19 mouse cellular contexts compared by ENCODE assay signal in the genomic region with DNA sequence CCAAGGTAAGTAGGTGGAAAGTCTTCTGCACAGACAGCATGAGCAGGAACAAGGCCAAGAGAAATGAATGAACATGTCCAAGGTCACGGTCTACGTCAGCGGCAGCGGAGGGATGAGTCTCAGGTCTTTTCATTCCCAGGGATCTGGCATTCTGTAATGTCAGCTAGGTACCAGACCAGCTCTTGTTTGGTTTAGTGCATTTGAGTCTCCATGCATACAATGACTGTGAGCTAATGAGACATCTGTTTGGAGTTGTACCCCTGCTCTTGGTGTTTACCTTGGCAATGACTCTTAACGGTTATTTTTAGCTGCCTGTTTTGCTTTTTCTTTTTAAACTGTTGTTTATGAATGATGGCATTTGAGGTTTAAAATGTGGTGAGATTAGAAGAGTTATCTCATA. TPM values are rescaled to one million over a fixed set of nuclear protein-coding genes. Genes with fewer than 3 reads are reported as not detected.
DNase-seq lines count a peak whose midpoint lies in the region; ATAC-seq and TF ChIP-seq lines count a peak whose summit lies in the region.
"Had no signal": no experiment of that assay in that cellular context is flagged by ENCODE, and none has a peak within 500 bp of the region (broad histone marks: within the 10 kb centered on the region; RNA-seq: fewer than 3 reads in every experiment).

No protein-coding gene starts in this region.

- no peaks in the 10 kb centered on the region for H3K27me3 ChIP-seq in liver, adult 2 months (ENCODE audit: control insufficient read depth, insufficient read depth, low read length)
- no peaks in the 10 kb centered on the region for H3K27me3 ChIP-seq in liver, embryonic 12.5 days (replicated peaks)
- H3K27me3 ChIP-seq in limb, embryonic 10.5 days (ENCODE audit: low read depth, poor library complexity, severe bottlenecking) = no peaks in the 10 kb centered on the region
- no peaks in the 10 kb centered on the region for H3K27me3 ChIP-seq in hindbrain, embryonic 11.5 days (ENCODE audit: control insufficient read depth, insufficient read depth, low read length)
- H3K27me3 ChIP-seq: forebrain, embryonic 15.5 days; hindbrain, embryonic 13.5 days; midbrain, embryonic 12.5 days; neural tube, embryonic 13.5 days had no signal

- H3K4me3 ChIP-seq in liver, adult 2 months (ENCODE audit: insufficient read depth, low read depth, low read length) = no peak overlapping the region
- H3K4me3 ChIP-seq in liver, embryonic 12.5 days = no peak overlapping the region
- no peak overlapping the region for H3K4me3 ChIP-seq in limb, embryonic 10.5 days
- no peak overlapping the region for H3K4me3 ChIP-seq in hindbrain, embryonic 11.5 days (ENCODE audit: low read depth, low read length)
- H3K4me3 ChIP-seq: erythroblast, embryonic 14.5 days; forebrain, embryonic 15.5 days; heart, adult 2 months; hindbrain, embryonic 13.5 days; midbrain, embryonic 12.5 days; neural tube, embryonic 13.5 days had no signal

- TF ChIP-seq CTCF in liver, adult 2 months (IDR thresholded peaks at IDR 0.05; ENCODE audit: low read depth, low read length) = no peak

- no peak overlapping the region for H3K27ac ChIP-seq in liver, adult 2 months (replicated peaks; ENCODE audit: insufficient read depth, low read depth, low read length)
- no peak overlapping the region for H3K27ac ChIP-seq in liver, embryonic 12.5 days
- peak overlapping the region; percentile 58; the same call in 1 of the 2 replicates for H3K27ac ChIP-seq in limb, embryonic 10.5 days
- H3K27ac ChIP-seq in hindbrain, embryonic 11.5 days (ENCODE audit: low read depth, low read length) = no peak overlapping the region
- H3K27ac ChIP-seq: forebrain, embryonic 15.5 days; heart, adult 2 months; hindbrain, embryonic 13.5 days; liver, embryonic 14.5 days; midbrain, embryonic 12.5 days; neural tube, embryonic 13.5 days had no signal

- H3K4me1 ChIP-seq in liver, adult 2 months (ENCODE audit: control insufficient read depth, insufficient read depth, low read length) = no peaks in the 10 kb centered on the region
- no peaks in the 10 kb centered on the region for H3K4me1 ChIP-seq in liver, embryonic 12.5 days
- peaks cover 36% of the 10 kb centered on the region for H3K4me1 ChIP-seq in limb, embryonic 10.5 days
- H3K4me1 ChIP-seq in hindbrain, embryonic 11.5 days (replicated peaks; ENCODE audit: control insufficient read depth, insufficient read depth, low read length) = no peaks in the 10 kb centered on the region
- H3K4me1 ChIP-seq: forebrain, embryonic 15.5 days; hindbrain, embryonic 13.5 days; neural tube, embryonic 13.5 days had no signal

- no peak for TF ChIP-seq POLR2A in liver, adult 2 months (IDR thresholded peaks at IDR 0.05; ENCODE audit: extremely low read depth, insufficient read depth, low read length)

- ATAC-seq in liver, embryonic 12.5 days = no peak
- ATAC-seq in hindbrain, embryonic 11.5 days (ENCODE audit: low FRiP score) = no peak
- ATAC-seq: forebrain, embryonic 15.5 days; intestine, postnatal 0 days had no signal

- no peak overlapping the region for H3K9ac ChIP-seq in liver, adult 2 months (ENCODE audit: low read depth, low read length)
- no peak overlapping the region for H3K9ac ChIP-seq in liver, embryonic 12.5 days
- no peak overlapping the region for H3K9ac ChIP-seq in hindbrain, embryonic 11.5 days (ENCODE audit: low read depth, low read length)
- H3K9ac ChIP-seq: forebrain, embryonic 15.5 days; hindbrain, embryonic 13.5 days; liver, embryonic 14.5 days; midbrain, embryonic 12.5 days; neural tube, embryonic 13.5 days had no signal

- H3K79me2 ChIP-seq in liver, adult 2 months (ENCODE audit: control insufficient read depth, insufficient read depth, low read length) = no peaks in the 10 kb centered on the region

- H3K4me2 ChIP-seq in liver, embryonic 12.5 days = no peak overlapping the region
- no peak overlapping the region for H3K4me2 ChIP-seq in hindbrain, embryonic 11.5 days (replicated peaks; ENCODE audit: low read depth, low read length)
- H3K4me2 ChIP-seq: forebrain, embryonic 15.5 days; hindbrain, embryonic 13.5 days; midbrain, embryonic 12.5 days; neural tube, embryonic 13.5 days had no signal

- DNase-seq in cerebellum, postnatal 10 days = peak; percentile 29 to 36
- no peak for DNase-seq in cerebellum, adult 11 months
- peak; percentile 66 for DNase-seq in liver, adult 2 months (ENCODE audit: extremely low read depth, low read depth, low spot score)
- DNase-seq in adrenal gland, postnatal 10 days = peak; percentile 72
- DNase-seq in limb, embryonic 10.5 days (ENCODE audit: low spot score) = no peak
- no peak for DNase-seq in hindbrain, embryonic 11.5 days (ENCODE audit: low spot score)
- DNase-seq in thymus, postnatal 4 days = no peak
- DNase-seq: cerebellum, adult 9-11 months; heart, adult 2 months; heart, postnatal 10 days; left cerebral cortex, postnatal 4 days had no signal

- no peaks in the 10 kb centered on the region for H3K36me3 ChIP-seq in liver, adult 2 months (ENCODE audit: control insufficient read depth, insufficient read depth, low read length)
- no peaks in the 10 kb centered on the region for H3K36me3 ChIP-seq in liver, embryonic 12.5 days
- H3K36me3 ChIP-seq in limb, embryonic 10.5 days = no peaks in the 10 kb centered on the region
- no peaks in the 10 kb centered on the region for H3K36me3 ChIP-seq in hindbrain, embryonic 11.5 days (ENCODE audit: control insufficient read depth, insufficient read depth, low read length)
- H3K36me3 ChIP-seq: forebrain, embryonic 15.5 days; hindbrain, embryonic 13.5 days; midbrain, embryonic 12.5 days; neural tube, embryonic 13.5 days had no signal

- WGBS in liver, adult 2 months = 66% methylated on average over 5 of the region's 5 CpGs
- 81% methylated on average over 5 of the region's 5 CpGs for WGBS in liver, embryonic 12.5 days (ENCODE audit: insufficient replicate concordance)
- WGBS in limb, embryonic 10.5 days = 84% methylated on average over 5 of the region's 5 CpGs
- WGBS in hindbrain, embryonic 11.5 days = 93% methylated on average over 5 of the region's 5 CpGs

- H3K9me3 ChIP-seq in liver, embryonic 12.5 days (replicated peaks) = no peaks in the 10 kb centered on the region
- no peaks in the 10 kb centered on the region for H3K9me3 ChIP-seq in limb, embryonic 10.5 days (replicated peaks)
- H3K9me3 ChIP-seq in hindbrain, embryonic 11.5 days (ENCODE audit: control insufficient read depth, low read length) = no peaks in the 10 kb centered on the region
- H3K9me3 ChIP-seq: forebrain, embryonic 15.5 days; hindbrain, embryonic 13.5 days; midbrain, embryonic 12.5 days; neural tube, embryonic 13.5 days had no signal

RNA-seq across cellular contexts. Expression of gene Erbin, which starts 39.5 kb away (rescaled TPM):
- total RNA-seq in liver, adult 2 months (2014; rRNA removed) = 47.7 and 57.2 TPM in 2 replicates
- polyA plus RNA-seq in liver, adult 2 months (2012; rRNA removed) = 4.8 TPM in 2 replicates
- polyA plus RNA-seq in liver, embryonic 12.5 days (2016; fragmentation: Nextera tagmentation; extraction: Ambion mirVana) = 9.2 TPM in 2 replicates
- total RNA-seq in adrenal gland, postnatal 10 days (2021) = 10 to 100 TPM; 73.8 to 80.7 TPM
- 12.2 and 16.6 TPM in 2 replicates for polyA plus RNA-seq in limb, embryonic 10.5 days (2016; fragmentation: Nextera tagmentation; extraction: Ambion mirVana)
- polyA plus RNA-seq in hindbrain, embryonic 11.5 days (2014; fragmentation: Nextera tagmentation; extraction: Ambion mirVana) = 24.2 and 34.0 TPM in 2 replicates

Comparison
In these comparisons a context has a peak if more than half of its experiments do, and no peak if none do; other contexts are left out.
1. DNase-seq: peak in cerebellum, postnatal 10 days (2 of 2), liver, adult 2 months (single experiment) and adrenal gland, postnatal 10 days (single experiment); none in cerebellum, adult 11 months (single experiment), limb, embryonic 10.5 days (single experiment), hindbrain, embryonic 11.5 days (single experiment) and thymus, postnatal 4 days (single experiment).